Mouse (Mus musculus): ENCODE measurements around the gene Hat1. TPM values are rescaled to one million over a fixed set of nuclear protein-coding genes. Genes with fewer than 3 reads are reported as not detected.

The Hat1 gene
- 10 to 100 TPM; 38.9 to 45.3 TPM for total RNA-seq (2023)

GRCm38 (mm10) chr2:71388951-71389763 is at the start of gene Hat1:
Gene Hat1 (plus strand): TSS chr2:71388958.

GRCm38 (mm10) chr2:71367125-71367880 is 21.5 kb upstream of the Hat1 start, which contains the start of gene Slc25a12:
Gene Slc25a12 (minus strand): TSS chr2:71367749.

GRCm38 (mm10) chr2:71453161-71453916 is 64.6 kb downstream of the Hat1 start, which contains the start of gene Metap1d:
Gene Metap1d (plus strand): TSS chr2:71453276.

Other genes with a start within 250 kb of the Hat1 start
- gene Dync1i2, start 177.3 kb upstream of the Hat1 start, total RNA-seq (2023): 10 to 100 TPM; 76.9 to 79.2 TPM
- 10 to 100 TPM; 58.5 to 67.3 TPM for gene Slc25a12, start 21.2 kb upstream of the Hat1 start, total RNA-seq (2023)
- 10 to 100 TPM; 10.2 to 12.6 TPM for gene Metap1d, start 64.3 kb downstream of the Hat1 start, total RNA-seq (2023)
- gene Dlx1, start 139.2 kb downstream of the Hat1 start, total RNA-seq (2023): under 1 TPM in 1 of 2 experiments, not detected in 1; 0.11 TPM
- gene Dlx2, start 157.8 kb downstream of the Hat1 start, total RNA-seq (2023): not detected

Measured in neutrophil, adult 83 days (primary cell).